19 mouse cellular contexts compared by ENCODE assay signal in the genomic region with DNA sequence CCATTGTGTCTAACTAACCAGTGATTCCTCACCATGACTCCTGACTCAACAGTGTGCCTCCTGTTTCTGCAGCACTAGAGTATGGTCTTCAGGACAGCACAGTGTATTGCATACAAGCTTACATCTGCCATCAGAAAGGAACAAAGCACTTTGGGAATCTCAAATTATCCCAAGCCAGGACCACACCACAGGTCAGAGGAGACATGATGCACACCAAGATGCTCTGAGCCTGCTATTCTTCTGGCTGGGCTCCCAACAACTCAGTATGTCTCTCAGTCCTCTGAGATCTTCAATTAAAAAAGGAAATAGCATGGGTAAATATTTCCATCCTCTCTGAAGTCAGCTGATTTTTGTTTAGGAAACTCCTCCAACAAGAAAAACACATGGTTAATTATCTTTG.
A peak's percentile ranks its signal among the peaks of the same experiment; 100 is the strongest.
DNase-seq lines count a peak whose midpoint lies in the region; ATAC-seq and TF ChIP-seq lines count a peak whose summit lies in the region.
"Had no signal": no experiment of that assay in that cellular context is flagged by ENCODE, and none has a peak within 500 bp of the region (broad histone marks: within the 10 kb centered on the region; RNA-seq: fewer than 3 reads in every experiment).

No protein-coding gene starts in this region.

- no peak overlapping the region for H3K27ac ChIP-seq in hindbrain, embryonic 11.5 days (ENCODE audit: low read depth, low read length)
- H3K27ac ChIP-seq in hindbrain, embryonic 13.5 days: no peak overlapping the region
- no peak overlapping the region for H3K27ac ChIP-seq in lung, embryonic 14.5 days (ENCODE audit: low read depth)
- H3K27ac ChIP-seq in testis, adult 2 months (ENCODE audit: control insufficient read depth, insufficient read depth, low read depth, low read length): peak overlapping the region; percentile 7; the same call in 1 of the 2 replicates
- H3K27ac ChIP-seq: hindbrain, embryonic 15.5 days; stomach, postnatal 0 days had no signal

- no peaks in the 10 kb centered on the region for H3K9me3 ChIP-seq in hindbrain, embryonic 11.5 days (ENCODE audit: control insufficient read depth, low read length)
- H3K9me3 ChIP-seq in hindbrain, embryonic 13.5 days: no peaks in the 10 kb centered on the region
- H3K9me3 ChIP-seq in lung, embryonic 14.5 days (ENCODE audit: low read depth, low read length): no peaks in the 10 kb centered on the region
- H3K9me3 ChIP-seq: embryonic facial prominence, embryonic 15.5 days; forebrain, embryonic 15.5 days; hindbrain, embryonic 15.5 days had no signal

- no peak for TF ChIP-seq CTCF in lung, embryonic 14.5 days (IDR thresholded peaks at IDR 0.05; ENCODE audit: low read depth)
- no peak for TF ChIP-seq CTCF in lung, adult 2 months (IDR thresholded peaks at IDR 0.05; ENCODE audit: insufficient read depth, low read length)
- no peak for TF ChIP-seq CTCF in testis, adult 2 months (IDR thresholded peaks at IDR 0.05; ENCODE audit: control insufficient read depth, insufficient read depth, insufficient replicate concordance, low read depth, low read length)

- no peaks in the 10 kb centered on the region; the same call in 1 of the 2 replicates for H3K4me1 ChIP-seq in hindbrain, embryonic 11.5 days (replicated peaks; ENCODE audit: control insufficient read depth, insufficient read depth, low read length)
- peaks cover 19% of the 10 kb centered on the region for H3K4me1 ChIP-seq in hindbrain, embryonic 13.5 days (replicated peaks)
- H3K4me1 ChIP-seq in lung, embryonic 14.5 days (ENCODE audit: insufficient read depth): 0 out of 2 replicates have a peak, but pooled peaks cover 3% of the 10 kb centered on the region
- H3K4me1 ChIP-seq in lung, adult 2 months (ENCODE audit: control insufficient read depth, insufficient read depth, low read length): peaks cover 5% of the 10 kb centered on the region; the same call in 1 of the 2 replicates
- no peaks in the 10 kb centered on the region for H3K4me1 ChIP-seq in testis, adult 2 months (ENCODE audit: control insufficient read depth, insufficient read depth, low read length)

- H3K9ac ChIP-seq in hindbrain, embryonic 11.5 days (ENCODE audit: low read depth, low read length): no peak overlapping the region
- H3K9ac ChIP-seq in hindbrain, embryonic 13.5 days: no peak overlapping the region
- no peak overlapping the region for H3K9ac ChIP-seq in lung, embryonic 14.5 days
- H3K9ac ChIP-seq: embryonic facial prominence, embryonic 15.5 days; forebrain, embryonic 15.5 days; hindbrain, embryonic 15.5 days; liver, postnatal 0 days had no signal

- DNase-seq in hindbrain, embryonic 11.5 days (ENCODE audit: low spot score): no peak
- peak; percentile 50 for DNase-seq in lung, embryonic 14.5 days
- no peak for DNase-seq in lung, adult 2 months
- DNase-seq in testis, postnatal 14 days (ENCODE audit: low spot score): no peak
- no peak for DNase-seq in frontal cortex, adult 2 months (ENCODE audit: extremely low spot score in 1 of 2, low spot score in 1 of 2)
- DNase-seq: cerebellum, adult 11-12 months; cerebellum, postnatal 14 days; gastrocnemius, postnatal 36 days; kidney, adult 11 months; liver, postnatal 0 days; right cerebral cortex, postnatal 4 days; thymus, postnatal 14 days had no signal

- no peak for TF ChIP-seq POLR2A in lung, adult 2 months (IDR thresholded peaks at IDR 0.05; ENCODE audit: borderline replicate concordance, extremely low read depth, low read depth, low read length)
- TF ChIP-seq POLR2A in testis, adult 2 months (IDR thresholded peaks at IDR 0.05; ENCODE audit: control insufficient read depth, low read depth, low read length): no peak

- no peak overlapping the region for H3K4me2 ChIP-seq in hindbrain, embryonic 11.5 days (replicated peaks; ENCODE audit: low read depth, low read length)
- H3K4me2 ChIP-seq in hindbrain, embryonic 13.5 days: no peak overlapping the region
- no peak overlapping the region for H3K4me2 ChIP-seq in lung, embryonic 14.5 days
- H3K4me2 ChIP-seq: embryonic facial prominence, embryonic 15.5 days; forebrain, embryonic 15.5 days; hindbrain, embryonic 15.5 days had no signal

- H3K4me3 ChIP-seq in hindbrain, embryonic 11.5 days (ENCODE audit: low read depth, low read length): no peak overlapping the region
- no peak overlapping the region for H3K4me3 ChIP-seq in hindbrain, embryonic 13.5 days
- H3K4me3 ChIP-seq in lung, embryonic 14.5 days (ENCODE audit: low read depth, low read length): no peak overlapping the region
- no peak overlapping the region for H3K4me3 ChIP-seq in lung, adult 2 months (replicated peaks; ENCODE audit: extremely low read depth, low read depth, low read length)
- no peak overlapping the region for H3K4me3 ChIP-seq in testis, adult 2 months (ENCODE audit: control insufficient read depth, low read depth, low read length)
- H3K4me3 ChIP-seq: embryonic facial prominence, embryonic 15.5 days; forebrain, embryonic 15.5 days; hindbrain, embryonic 15.5 days; myocyte had no signal

- no peaks in the 10 kb centered on the region for H3K27me3 ChIP-seq in hindbrain, embryonic 11.5 days (ENCODE audit: control insufficient read depth, insufficient read depth, low read length)
- peaks cover 40% of the 10 kb centered on the region for H3K27me3 ChIP-seq in hindbrain, embryonic 13.5 days
- no peaks in the 10 kb centered on the region for H3K27me3 ChIP-seq in lung, embryonic 14.5 days (ENCODE audit: insufficient read depth, low read length)
- no peaks in the 10 kb centered on the region for H3K27me3 ChIP-seq in testis, adult 2 months (ENCODE audit: control insufficient read depth, insufficient read depth, low read length)
- H3K27me3 ChIP-seq: embryonic facial prominence, embryonic 15.5 days; forebrain, embryonic 15.5 days had no signal

- ATAC-seq in hindbrain, embryonic 11.5 days (ENCODE audit: low FRiP score): peak; percentile 66
- no peak for ATAC-seq in hindbrain, embryonic 13.5 days (ENCODE audit: low FRiP score)
- no peak for ATAC-seq in lung, embryonic 14.5 days (ENCODE audit: insufficient read depth)
- ATAC-seq: liver, postnatal 0 days had no signal

- H3K36me3 ChIP-seq in hindbrain, embryonic 11.5 days (ENCODE audit: control insufficient read depth, insufficient read depth, low read length): no peaks in the 10 kb centered on the region
- H3K36me3 ChIP-seq in hindbrain, embryonic 13.5 days: no peaks in the 10 kb centered on the region
- H3K36me3 ChIP-seq in lung, embryonic 14.5 days (ENCODE audit: insufficient read depth): no peaks in the 10 kb centered on the region
- H3K36me3 ChIP-seq in testis, adult 2 months (ENCODE audit: control insufficient read depth, insufficient read depth, low read length): no peaks in the 10 kb centered on the region
- H3K36me3 ChIP-seq: embryonic facial prominence, embryonic 15.5 days; forebrain, embryonic 15.5 days; hindbrain, embryonic 15.5 days had no signal
